26 mouse cellular contexts compared by ENCODE assay signal in the genomic region with DNA sequence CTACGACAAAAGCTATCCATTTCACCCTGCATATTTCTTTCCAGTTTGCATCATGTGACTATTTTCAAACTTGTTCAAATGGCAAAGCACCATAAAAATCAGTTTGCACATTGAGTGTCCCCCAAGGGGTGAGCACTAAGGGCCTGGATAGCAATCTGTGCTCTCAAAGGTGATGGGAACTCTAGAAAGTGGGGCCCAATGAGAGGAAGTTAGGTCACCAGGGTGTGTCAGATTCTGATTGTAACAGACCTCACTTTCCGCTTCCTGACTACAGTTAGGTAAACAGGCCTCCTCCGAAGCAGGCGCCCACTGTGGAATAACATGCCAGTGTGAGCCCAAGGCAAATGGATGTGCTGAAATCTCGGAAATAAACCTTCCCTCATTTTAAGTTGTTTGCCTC. TPM values are rescaled to one million over a fixed set of nuclear protein-coding genes. Genes with fewer than 3 reads are reported as not detected.
A peak's percentile ranks its signal among the peaks of the same experiment; 100 is the strongest.
DNase-seq lines count a peak whose midpoint lies in the region; ATAC-seq and TF ChIP-seq lines count a peak whose summit lies in the region.
"Had no signal": no experiment of that assay in that cellular context is flagged by ENCODE, and none has a peak within 500 bp of the region (broad histone marks: within the 10 kb centered on the region; RNA-seq: fewer than 3 reads in every experiment).

No protein-coding gene starts in this region.

- no peak for ATAC-seq in stomach, embryonic 15.5 days (ENCODE audit: insufficient read depth, low FRiP score, low read depth)
- no peak for ATAC-seq in stomach, postnatal 0 days (ENCODE audit: low FRiP score, low TSS enrichment)
- ATAC-seq in activated CD4-positive, CD25-positive, alpha-beta regulatory T cell, adult 4 months = peak; percentile 48
- ATAC-seq in megakaryocyte, adult 5-6 weeks (ENCODE audit: poor library complexity, severe bottlenecking) = peak; percentile 71
- ATAC-seq: forebrain, embryonic 15.5 days; hindbrain, postnatal 0 days; Patski had no signal

- H3K9me3 ChIP-seq in stomach, embryonic 15.5 days = no peaks in the 10 kb centered on the region
- H3K9me3 ChIP-seq in stomach, postnatal 0 days (ENCODE audit: control insufficient read depth, low read length) = no peaks in the 10 kb centered on the region
- H3K9me3 ChIP-seq: embryonic facial prominence, embryonic 12.5 days; embryonic facial prominence, embryonic 15.5 days; forebrain, embryonic 15.5 days; G1E; heart, embryonic 12.5 days; heart, embryonic 15.5 days had no signal

- H3K36me3 ChIP-seq in stomach, embryonic 15.5 days = no peaks in the 10 kb centered on the region
- H3K36me3 ChIP-seq in stomach, postnatal 0 days (ENCODE audit: control insufficient read depth, insufficient read depth, low read length) = no peaks in the 10 kb centered on the region
- H3K36me3 ChIP-seq: embryonic facial prominence, embryonic 15.5 days; forebrain, embryonic 15.5 days; heart, embryonic 15.5 days had no signal

- H3K27ac ChIP-seq in stomach, embryonic 15.5 days = 0 out of 2 replicates have a peak overlapping the region, but pooled peaks have one; percentile 4
- no peak overlapping the region for H3K27ac ChIP-seq in stomach, postnatal 0 days (replicated peaks)
- H3K27ac ChIP-seq: embryonic facial prominence, embryonic 12.5 days; embryonic facial prominence, embryonic 15.5 days; forebrain, embryonic 15.5 days; heart, embryonic 15.5 days; hindbrain, embryonic 14.5 days; hindbrain, postnatal 0 days had no signal

- H3K4me1 ChIP-seq in stomach, embryonic 15.5 days = peaks cover 3% of the 10 kb centered on the region; the same call in 1 of the 2 replicates
- peaks cover 6% of the 10 kb centered on the region for H3K4me1 ChIP-seq in stomach, postnatal 0 days (replicated peaks; ENCODE audit: control insufficient read depth, insufficient read depth)

- WGBS in stomach, embryonic 15.5 days = 90% methylated on average over 5 of the region's 5 CpGs
- 94% methylated on average over 5 of the region's 5 CpGs for WGBS in stomach, postnatal 0 days

- H3K4me2 ChIP-seq in stomach, embryonic 15.5 days = no peak overlapping the region
- H3K4me2 ChIP-seq in stomach, postnatal 0 days (replicated peaks; ENCODE audit: low read depth) = no peak overlapping the region
- H3K4me2 ChIP-seq: embryonic facial prominence, embryonic 12.5 days; embryonic facial prominence, embryonic 15.5 days; forebrain, embryonic 15.5 days; heart, embryonic 12.5 days; heart, embryonic 15.5 days; hindbrain, embryonic 14.5 days had no signal

- H3K27me3 ChIP-seq in stomach, embryonic 15.5 days (replicated peaks) = no peaks in the 10 kb centered on the region
- no peaks in the 10 kb centered on the region for H3K27me3 ChIP-seq in stomach, postnatal 0 days (ENCODE audit: control insufficient read depth, insufficient read depth, low read length)
- H3K27me3 ChIP-seq: CH12.LX; embryonic facial prominence, embryonic 12.5 days; embryonic facial prominence, embryonic 15.5 days; forebrain, embryonic 15.5 days; heart, embryonic 12.5 days; heart, embryonic 15.5 days; Patski had no signal

- no peak overlapping the region for H3K9ac ChIP-seq in stomach, embryonic 15.5 days
- H3K9ac ChIP-seq in stomach, postnatal 0 days (ENCODE audit: low read length) = no peak overlapping the region
- H3K9ac ChIP-seq: embryonic facial prominence, embryonic 12.5 days; embryonic facial prominence, embryonic 15.5 days; forebrain, embryonic 15.5 days; heart, embryonic 12.5 days; heart, embryonic 15.5 days; hindbrain, embryonic 14.5 days had no signal

- no peak for DNase-seq in stomach, postnatal 0 days (ENCODE audit: low spot score)
- DNase-seq in kidney, adult 9 months = no peak
- DNase-seq in gastrocnemius, adult 8-10 months (ENCODE audit: low spot score in 2 of 2) = no peak
- DNase-seq: adrenal gland, adult 2 months; adrenal gland, postnatal 14 days; cerebellum, adult 11 months; cerebellum, adult 2 months; cerebellum, adult 9-11 months; cerebellum, postnatal 25 days; gastrocnemius, postnatal 10 days; heart, adult 18-20 months; heart, postnatal 10 days; heart, postnatal 4 days had no signal

- no peak for TF ChIP-seq EP300 in stomach, postnatal 0 days (optimal IDR thresholded peaks at IDR 0.05)

- TF ChIP-seq CTCF in stomach, postnatal 0 days (IDR thresholded peaks at IDR 0.05; ENCODE audit: low read depth) = no peak

- H3K4me3 ChIP-seq in stomach, embryonic 15.5 days (replicated peaks) = no peak overlapping the region
- H3K4me3 ChIP-seq in stomach, postnatal 0 days (ENCODE audit: low read depth, low read length) = no peak overlapping the region
- H3K4me3 ChIP-seq: embryonic facial prominence, embryonic 12.5 days; embryonic facial prominence, embryonic 15.5 days; forebrain, embryonic 15.5 days; heart, embryonic 12.5 days; heart, embryonic 15.5 days had no signal

RNA-seq across cellular contexts. Expression of a gene that starts 54.6 kb away (rescaled TPM):
- 8.6 and 11.7 TPM in 2 replicates for polyA plus RNA-seq in stomach, embryonic 15.5 days (2015; fragmentation: Nextera tagmentation; extraction: Ambion mirVana)
- 5.9 and 6.3 TPM in 2 replicates for polyA plus RNA-seq in stomach, postnatal 0 days (2015; fragmentation: Nextera tagmentation; extraction: Ambion mirVana)
- polyA plus RNA-seq in activated CD4-positive, CD25-positive, alpha-beta regulatory T cell, adult 4 months (2017; shearing (Covaris generic)) = 1 to 10 TPM; 5.9 to 8.5 TPM
- total RNA-seq in megakaryocyte, adult 5-6 weeks (2015) = 3.6 and 10.7 TPM in 2 replicates
- 5.2 and 5.7 TPM in 2 replicates for total RNA-seq in megakaryocyte, adult 5-6 weeks (2017)
- 1 to 10 TPM; 1.8 to 2.9 (median 2.2) TPM for total RNA-seq in gastrocnemius, adult 8-10 months (2022)

Comparison
In these comparisons a context has a peak if more than half of its experiments do, and no peak if none do; other contexts are left out.
1. ATAC-seq: peak in activated CD4-positive, CD25-positive, alpha-beta regulatory T cell, adult 4 months (single experiment) and megakaryocyte, adult 5-6 weeks (single experiment); none in stomach, embryonic 15.5 days (single experiment) and stomach, postnatal 0 days (single experiment).